Mouse (Mus musculus): ENCODE data around the gene Art1. TPM values are rescaled to one million over a fixed set of nuclear protein-coding genes. Genes with fewer than 3 reads are reported as not detected.

Gene Art1
- polyA plus RNA-seq, 1 experiment from 2014 or later = 0.50 TPM

GRCm38 (mm10) chr7:102108206-102108605 is 6.7 kb downstream of the Art1 start:
- H3K4me1 ChIP-seq (ENCODE audit: insufficient read depth) = peaks cover 4% of the 10 kb centered on the region; the same call in 1 of the 2 replicates
- no peaks in the 10 kb centered on the region for H3K27me3 ChIP-seq (ENCODE audit: insufficient read depth, low read length)
- H3K9me3 ChIP-seq (ENCODE audit: low read depth, low read length) = no peaks in the 10 kb centered on the region
- no peaks in the 10 kb centered on the region for H3K36me3 ChIP-seq (ENCODE audit: insufficient read depth)
- H3K27ac ChIP-seq (ENCODE audit: low read depth) = no peak overlapping the region
- H3K4me2 ChIP-seq = no peak overlapping the region
- 92% methylated on average over 1 of the region's 1 CpGs for WGBS
- no peak overlapping the region for H3K9ac ChIP-seq
- no peak overlapping the region for H3K4me3 ChIP-seq (ENCODE audit: low read depth, low read length)
- DNase-seq (no peak), ATAC-seq (ENCODE audit: insufficient read depth) (no peak)
- no peak for TF ChIP-seq CTCF (IDR thresholded peaks at IDR 0.05; ENCODE audit: low read depth)

GRCm38 (mm10) chr7:102109171-102109570 is 7.6 kb downstream of the Art1 start, which contains the start of gene Art5:
Gene Art5, minus strand, starts transcription at chr7:102109489.
- no peak within 1 kb of the TSS for H3K9ac ChIP-seq
- no peak within 1 kb of the TSS for H3K4me2 ChIP-seq
- ATAC-seq (ENCODE audit: insufficient read depth) (no peak), DNase-seq (no peak)
- H3K27me3 ChIP-seq (ENCODE audit: insufficient read depth, low read length) = no peaks in the 10 kb centered on the region
- WGBS = 68% methylated on average over 7 of the region's 7 CpGs
- no peak within 1 kb of the TSS for H3K27ac ChIP-seq (ENCODE audit: low read depth)
- no peak within 1 kb of the TSS for H3K4me3 ChIP-seq (ENCODE audit: low read depth, low read length)
- TF ChIP-seq CTCF (IDR thresholded peaks at IDR 0.05; ENCODE audit: low read depth) = no peak
- no peaks in the 10 kb centered on the region for H3K36me3 ChIP-seq (ENCODE audit: insufficient read depth)
- H3K9me3 ChIP-seq (ENCODE audit: low read depth, low read length) = no peaks in the 10 kb centered on the region
- peaks cover 4% of the 10 kb centered on the region; the same call in 1 of the 2 replicates for H3K4me1 ChIP-seq (ENCODE audit: insufficient read depth)

GRCm38 (mm10) chr7:102109746-102110145 is 8.2 kb downstream of the Art1 start:
- TF ChIP-seq CTCF (IDR thresholded peaks at IDR 0.05; ENCODE audit: low read depth) = no peak
- no peak for ATAC-seq (ENCODE audit: insufficient read depth)

GRCm38 (mm10) chr7:102113151-102113729 is 11.7 kb downstream of the Art1 start:
- Histone ChIP-seq H3K9ac (no peak overlapping the region), H3K27ac (ENCODE audit: low read depth) (no peak overlapping the region), H3K4me2 (no peak overlapping the region), H3K27me3 (ENCODE audit: insufficient read depth, low read length) (no peaks in the 10 kb centered on the region), H3K36me3 (ENCODE audit: insufficient read depth) (peaks cover 3% of the 10 kb centered on the region; the same call in 1 of the 2 replicates), H3K4me3 (ENCODE audit: low read depth, low read length) (no peak overlapping the region), H3K9me3 (ENCODE audit: low read depth, low read length) (no peaks in the 10 kb centered on the region), H3K4me1 (ENCODE audit: insufficient read depth) (no peaks in the 10 kb centered on the region)
- WGBS = 63% methylated on average over 45 of the region's 45 CpGs
- TF ChIP-seq CTCF (IDR thresholded peaks at IDR 0.05; ENCODE audit: low read depth) = no peak
- DNase-seq (no peak), ATAC-seq (ENCODE audit: insufficient read depth) (no peak)

More at GRCm38 (mm10) chr7:102109746-102110145, 8.2 kb downstream of the Art1 start:
- 79% methylated on average over 4 of the region's 4 CpGs for WGBS
- Histone ChIP-seq H3K4me3 (ENCODE audit: low read depth, low read length) (no peak overlapping the region), H3K27me3 (ENCODE audit: insufficient read depth, low read length) (no peaks in the 10 kb centered on the region), H3K4me2 (no peak overlapping the region), H3K9me3 (ENCODE audit: low read depth, low read length) (no peaks in the 10 kb centered on the region), H3K36me3 (ENCODE audit: insufficient read depth) (no peaks in the 10 kb centered on the region), H3K4me1 (ENCODE audit: insufficient read depth) (peaks cover 4% of the 10 kb centered on the region; the same call in 1 of the 2 replicates), H3K27ac (ENCODE audit: low read depth) (no peak overlapping the region), H3K9ac (no peak overlapping the region)
- no peak for DNase-seq

- WGBS = 33% methylated on average over 7 of the region's 7 CpGs
- TF ChIP-seq CTCF (IDR thresholded peaks at IDR 0.05; ENCODE audit: low read depth) = no peak
- no peaks in the 10 kb centered on the region for H3K27me3 ChIP-seq (ENCODE audit: insufficient read depth, low read length)
- H3K9me3 ChIP-seq (ENCODE audit: low read depth, low read length) = no peaks in the 10 kb centered on the region
- no peak within 1 kb of the TSS for H3K27ac ChIP-seq (ENCODE audit: low read depth)
- peaks cover 38% of the 10 kb centered on the region for H3K36me3 ChIP-seq (ENCODE audit: insufficient read depth)
- no peak within 1 kb of the TSS for H3K9ac ChIP-seq
- peak; percentile 42; the same call in 1 of the 2 replicates for ATAC-seq (ENCODE audit: insufficient read depth)
- DNase-seq = no peak
- no peak within 1 kb of the TSS for H3K4me3 ChIP-seq (ENCODE audit: low read depth, low read length)
- no peak within 1 kb of the TSS for H3K4me2 ChIP-seq
- H3K4me1 ChIP-seq (ENCODE audit: insufficient read depth) = no peaks in the 10 kb centered on the region
These were observed 15.2 kb downstream of the Art1 start, which contains the start of gene Chrna10 for GRCm38 (mm10) chr7:102116579-102117331. Gene Chrna10, minus strand, starts transcription at chr7:102116828.

GRCm38 (mm10) chr7:102117382-102117781 is 15.8 kb downstream of the Art1 start:
- no peak for TF ChIP-seq CTCF (IDR thresholded peaks at IDR 0.05; ENCODE audit: low read depth)
- WGBS = 68% methylated on average over 6 of the region's 6 CpGs
- Histone ChIP-seq H3K9me3 (ENCODE audit: low read depth, low read length) (no peaks in the 10 kb centered on the region), H3K4me1 (ENCODE audit: insufficient read depth) (no peaks in the 10 kb centered on the region), H3K36me3 (ENCODE audit: insufficient read depth) (peaks cover 44% of the 10 kb centered on the region), H3K9ac (no peak overlapping the region), H3K27me3 (ENCODE audit: insufficient read depth, low read length) (no peaks in the 10 kb centered on the region), H3K27ac (ENCODE audit: low read depth) (no peak overlapping the region), H3K4me3 (ENCODE audit: low read depth, low read length) (no peak overlapping the region), H3K4me2 (no peak overlapping the region)
- DNase-seq = no peak
- no peak for ATAC-seq (ENCODE audit: insufficient read depth)

GRCm38 (mm10) chr7:102120326-102120725 is 18.8 kb downstream of the Art1 start:
- Histone ChIP-seq H3K9me3 (ENCODE audit: low read depth, low read length) (no peaks in the 10 kb centered on the region), H3K4me2 (no peak overlapping the region), H3K27me3 (ENCODE audit: insufficient read depth, low read length) (no peaks in the 10 kb centered on the region), H3K4me1 (ENCODE audit: insufficient read depth) (no peaks in the 10 kb centered on the region), H3K4me3 (ENCODE audit: low read depth, low read length) (no peak overlapping the region), H3K9ac (no peak overlapping the region), H3K36me3 (ENCODE audit: insufficient read depth) (peaks cover 72% of the 10 kb centered on the region), H3K27ac (ENCODE audit: low read depth) (no peak overlapping the region)
- DNase-seq (no peak), ATAC-seq (ENCODE audit: insufficient read depth) (no peak)
- no peak for TF ChIP-seq CTCF (IDR thresholded peaks at IDR 0.05; ENCODE audit: low read depth)
- WGBS = 93% methylated on average over 10 of the region's 10 CpGs

Measured in lung, embryonic 14.5 days (tissue).